Mouse (Mus musculus): ENCODE data around the gene Mbd5.

The Mbd5 gene

DNA sequence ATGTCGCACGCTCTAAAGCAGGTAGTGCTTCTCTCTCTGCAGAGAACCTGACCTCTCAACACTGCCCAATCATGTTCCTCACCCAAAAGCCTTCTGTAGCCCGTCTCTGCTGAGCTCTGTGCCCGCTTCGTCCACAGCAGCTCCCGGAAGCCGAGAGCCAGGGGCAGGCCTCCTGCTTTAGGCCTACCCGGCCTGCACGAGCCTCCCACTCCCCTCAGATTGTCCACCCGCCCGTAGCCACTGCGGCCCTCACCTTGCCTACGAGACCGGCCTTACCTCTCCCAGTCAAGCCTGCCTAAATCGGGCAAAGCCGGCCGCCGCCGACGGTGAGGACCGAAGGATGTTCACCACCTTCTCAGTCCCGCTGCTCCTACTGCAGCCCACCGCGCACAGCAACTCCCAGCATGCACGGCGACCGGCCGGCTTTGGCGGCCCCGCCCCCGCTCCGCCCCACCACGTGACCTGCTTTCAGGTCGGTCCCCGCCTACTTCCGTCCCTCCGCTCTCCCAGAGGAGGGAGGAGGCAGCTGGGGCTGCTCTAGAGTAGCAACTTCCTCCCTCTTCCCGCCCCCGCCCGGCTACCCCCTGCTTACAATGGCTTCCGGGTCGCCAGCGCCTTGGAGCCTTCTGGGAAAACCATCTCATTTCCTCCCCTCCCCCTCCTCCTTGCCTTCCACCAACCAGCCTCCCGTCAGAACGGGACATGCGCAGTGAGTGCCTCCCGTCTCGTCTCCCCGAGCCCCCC, at the start of gene Mbd5:
Gene Mbd5, plus strand, starts transcription at position 668 of the 744 bp plus-strand sequence.
- peak; percentile 99 for DNase-seq (ENCODE audit: low spot score)

DNA sequence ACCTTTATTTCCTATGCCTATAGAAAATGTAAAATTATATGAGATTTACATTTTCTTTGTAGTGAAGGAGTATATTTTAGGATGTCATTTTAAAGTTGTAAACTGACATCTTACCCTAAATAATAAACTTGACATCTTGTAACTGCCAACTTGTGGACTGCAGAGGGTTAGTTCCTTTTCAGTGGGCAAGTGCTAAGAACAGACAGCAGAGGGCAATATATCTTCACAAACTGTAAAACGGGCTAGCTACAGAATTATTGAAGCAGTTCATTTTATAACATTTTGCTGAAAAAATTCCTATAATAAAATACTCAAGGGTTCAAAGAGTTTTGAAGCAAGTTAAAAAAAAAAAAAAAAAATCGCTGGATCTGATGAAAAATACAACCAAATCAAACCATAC, 40.4 kb upstream of the Mbd5 start:
- no peak for DNase-seq (ENCODE audit: low spot score)

DNA sequence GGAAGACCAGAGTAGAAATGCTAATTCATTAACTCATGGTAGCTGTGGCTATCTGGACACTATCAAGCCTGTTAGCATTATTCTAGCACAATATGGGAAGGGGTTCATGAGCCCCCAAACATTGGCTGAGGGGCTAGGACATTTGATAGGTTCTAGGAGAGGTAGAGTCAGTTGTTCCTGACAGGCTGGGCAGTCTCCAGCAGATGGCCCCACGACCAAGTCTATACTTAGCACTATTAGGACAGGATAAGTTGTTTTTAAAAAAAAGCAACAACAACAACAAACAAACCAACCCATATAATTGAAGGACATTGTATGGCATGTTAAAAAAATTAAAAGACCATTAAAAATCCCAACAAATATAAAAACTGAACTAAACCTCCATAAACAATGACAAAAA, 35.1 kb upstream of the Mbd5 start:
- DNase-seq (ENCODE audit: low spot score), result no peak

DNA sequence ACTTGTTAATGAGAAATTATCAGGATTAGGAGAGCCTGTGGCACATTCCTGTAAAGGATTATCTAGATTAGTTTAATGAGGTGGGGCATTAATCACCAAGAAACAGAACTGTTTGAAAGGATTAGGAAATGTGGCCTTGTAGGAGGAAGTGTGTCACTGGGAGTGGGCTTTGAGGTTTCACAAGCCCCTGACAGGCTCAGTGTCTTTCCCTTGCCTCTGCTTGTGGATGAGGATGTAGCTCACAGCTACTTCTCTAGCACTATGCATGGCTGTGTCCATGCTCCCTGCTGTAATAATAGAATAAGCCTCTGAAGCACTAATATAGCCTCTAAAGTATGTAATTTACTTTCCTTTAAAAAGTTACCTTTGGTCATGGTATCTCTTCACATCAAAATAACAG, 33.5 kb upstream of the Mbd5 start:
- DNase-seq (ENCODE audit: low spot score), result no peak

DNA sequence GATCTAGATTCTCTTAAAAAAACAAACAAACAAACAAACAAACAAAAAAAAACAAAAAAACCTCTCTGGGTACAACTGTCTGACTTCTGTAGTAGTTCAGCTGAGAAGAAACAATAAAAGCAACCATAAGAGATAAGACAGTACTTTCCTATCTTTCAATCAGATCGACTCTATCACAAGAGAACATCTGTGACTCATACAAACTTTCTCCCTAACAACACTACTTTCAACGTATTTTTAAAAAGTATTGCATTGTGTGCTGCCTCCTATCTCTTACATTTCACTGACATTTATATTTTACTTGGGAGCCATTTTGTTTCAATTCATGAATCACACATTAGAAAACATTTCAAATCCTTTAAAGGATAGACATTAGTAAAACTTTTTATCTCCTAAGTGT, 14.2 kb upstream of the Mbd5 start:
- DNase-seq (ENCODE audit: low spot score), result no peak

DNA sequence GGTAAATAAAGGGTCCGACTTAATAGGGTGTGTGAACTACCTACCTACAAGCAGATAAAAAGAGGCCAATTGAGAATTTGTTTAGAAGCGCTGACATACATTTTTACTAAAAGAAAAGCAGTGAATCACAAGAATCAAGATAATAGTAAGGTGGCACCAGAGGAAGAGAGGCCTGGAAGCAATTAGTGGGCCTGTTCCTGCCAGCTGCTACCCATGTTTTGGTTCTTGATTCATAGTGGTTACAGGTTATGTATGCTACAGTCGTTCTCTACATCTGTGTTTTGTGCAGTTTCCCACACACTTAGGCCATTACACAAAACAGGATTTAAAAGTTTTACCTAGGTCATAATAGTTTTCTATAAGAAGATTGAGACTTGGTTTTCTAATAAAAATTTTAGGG, 1.5 kb upstream of the Mbd5 start:
- DNase-seq (ENCODE audit: low spot score), result no peak

DNA sequence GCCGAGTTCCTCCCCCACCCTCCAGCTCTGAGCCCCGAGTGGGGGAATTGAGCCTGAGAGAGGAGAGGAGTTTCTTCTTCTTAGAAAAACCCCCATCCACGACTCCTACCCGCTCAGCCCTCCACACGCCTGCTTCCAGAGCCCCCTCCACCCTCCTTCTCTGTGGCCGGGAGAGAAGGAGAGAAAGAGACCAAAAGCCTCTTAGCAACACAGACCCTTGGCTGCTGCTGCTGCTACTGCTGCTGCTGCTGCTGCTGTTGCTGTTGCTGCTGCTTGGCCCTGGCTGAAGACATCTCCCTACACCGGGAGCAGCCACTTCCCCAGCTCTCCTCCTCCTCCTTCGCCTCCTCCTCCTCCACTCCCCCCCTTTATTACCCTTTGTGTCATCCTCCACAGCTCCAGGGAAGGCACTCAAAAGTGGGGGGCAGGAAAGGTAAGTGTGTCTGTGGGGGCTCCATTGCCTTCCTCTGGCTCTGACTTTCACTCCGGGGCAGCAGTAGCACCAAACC, 489 bp downstream of the Mbd5 start:
- no peak for DNase-seq (ENCODE audit: low spot score)

DNA sequence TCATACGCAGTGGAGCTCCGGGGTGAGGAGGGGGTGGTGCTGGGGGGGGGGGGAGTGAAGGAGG, 776 bp downstream of the Mbd5 start, which contains the start of gene Orc4:
Gene Orc4, minus strand, starts transcription at position 26 of the 64 bp plus-strand sequence.
- DNase-seq (ENCODE audit: low spot score), result no peak

DNA sequence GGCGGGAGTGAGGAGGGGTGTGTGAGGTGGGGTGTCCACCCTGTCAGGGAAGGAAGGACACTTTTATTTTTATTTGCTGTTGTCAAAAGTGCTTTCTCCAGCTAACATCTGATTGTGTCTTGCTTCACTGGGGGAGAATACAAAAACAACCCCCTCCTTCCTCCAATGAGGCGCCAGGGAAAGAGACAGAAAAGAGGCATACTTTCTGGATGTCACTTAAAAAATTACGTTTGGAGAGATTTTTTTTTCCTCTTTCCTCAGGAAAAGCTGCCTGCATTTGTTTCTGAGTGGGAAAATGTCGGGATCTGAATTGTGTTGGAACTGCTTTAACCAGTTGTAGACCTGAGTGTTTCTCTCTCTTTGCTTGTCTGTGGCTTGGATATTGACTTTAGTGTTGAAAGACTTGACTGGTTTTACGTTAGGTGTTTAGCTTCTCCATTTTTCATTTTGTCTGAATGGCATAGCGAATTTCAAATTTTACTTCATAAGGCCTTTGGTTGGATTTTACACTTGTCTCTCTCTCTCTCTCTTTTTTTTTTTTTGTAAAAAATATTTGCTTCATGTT, 1.1 kb downstream of the Mbd5 start:
- no peak for DNase-seq (ENCODE audit: low spot score)

DNA sequence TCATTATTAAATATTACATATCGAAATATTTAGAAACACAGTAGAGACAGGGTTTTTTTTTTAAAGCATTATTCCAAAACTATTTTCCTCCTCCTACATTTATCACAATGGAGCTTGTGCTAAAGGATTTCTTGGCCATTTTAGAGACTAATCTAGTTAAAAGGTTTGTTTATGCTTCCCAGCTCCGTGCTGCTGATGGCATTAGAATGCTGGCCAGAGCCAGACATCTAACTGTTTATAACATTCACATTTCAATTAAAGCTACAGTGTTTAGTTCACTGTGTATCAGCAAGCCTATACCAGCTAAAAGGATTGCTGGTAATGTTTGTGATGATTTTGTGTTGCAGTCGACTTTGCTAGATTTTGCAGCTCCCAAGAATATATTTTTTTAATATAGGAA, 7.3 kb downstream of the Mbd5 start:
- no peak for DNase-seq (ENCODE audit: low spot score)

DNA sequence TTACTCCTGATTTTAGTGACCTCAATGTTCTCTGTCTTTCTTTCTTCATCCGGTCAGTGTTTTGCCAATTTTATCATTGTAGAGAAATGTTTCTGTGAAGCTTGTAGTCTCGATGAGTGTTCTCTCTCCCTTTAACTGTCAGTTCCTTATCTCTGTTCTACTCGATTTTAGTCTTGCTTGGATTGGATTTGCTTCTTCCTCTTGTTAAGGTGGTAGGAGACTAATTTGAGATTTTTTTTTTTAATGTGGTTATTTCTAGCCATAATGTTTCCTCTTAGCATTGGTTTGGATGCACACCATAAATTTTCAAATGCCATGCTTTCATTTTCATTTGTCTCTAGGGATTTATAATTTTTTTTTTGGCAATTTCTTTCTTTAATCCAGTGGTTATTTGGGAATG, 29.6 kb downstream of the Mbd5 start:
- no peak for DNase-seq (ENCODE audit: low spot score)

DNA sequence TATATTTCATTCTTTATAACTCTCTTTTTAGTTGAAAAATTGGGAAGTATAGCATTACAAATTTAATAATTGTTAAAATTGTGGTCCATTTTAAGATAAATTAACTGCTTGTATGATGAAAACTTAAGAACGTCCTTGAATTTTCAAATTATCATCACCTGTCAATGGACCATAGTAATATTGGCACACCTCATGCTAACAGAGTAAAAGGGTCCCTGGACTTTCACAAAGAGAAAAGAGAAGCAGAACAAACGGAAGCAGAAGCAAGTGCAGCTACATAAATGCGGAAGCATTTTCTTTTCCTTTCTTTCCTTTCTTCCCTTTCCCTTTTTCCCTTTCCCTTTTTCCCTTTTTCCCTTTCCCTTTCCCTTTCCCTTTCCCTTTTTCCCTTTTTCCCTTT, 41.0 kb downstream of the Mbd5 start:
- DNase-seq (ENCODE audit: low spot score), result no peak

DNA sequence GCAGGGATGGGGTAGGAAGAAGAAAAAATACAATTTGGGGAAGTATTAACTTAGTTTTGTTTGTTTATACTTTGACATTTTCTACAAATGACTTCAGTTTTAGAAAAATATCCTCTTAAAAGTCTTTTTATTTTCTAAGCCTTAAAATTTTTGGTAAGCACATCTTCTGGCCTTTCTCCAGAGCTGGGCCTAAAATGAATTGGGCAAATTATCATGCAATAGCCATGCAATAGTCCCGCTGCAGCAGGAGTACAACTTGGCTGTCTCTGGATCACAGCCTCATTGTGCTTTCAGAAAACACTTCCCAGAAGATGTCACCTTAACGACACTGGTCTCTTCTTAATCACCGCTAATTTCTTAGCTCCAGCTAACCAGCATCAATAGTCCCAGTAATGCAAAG, 91.2 kb downstream of the Mbd5 start:
- no peak for DNase-seq (ENCODE audit: low spot score)

DNA sequence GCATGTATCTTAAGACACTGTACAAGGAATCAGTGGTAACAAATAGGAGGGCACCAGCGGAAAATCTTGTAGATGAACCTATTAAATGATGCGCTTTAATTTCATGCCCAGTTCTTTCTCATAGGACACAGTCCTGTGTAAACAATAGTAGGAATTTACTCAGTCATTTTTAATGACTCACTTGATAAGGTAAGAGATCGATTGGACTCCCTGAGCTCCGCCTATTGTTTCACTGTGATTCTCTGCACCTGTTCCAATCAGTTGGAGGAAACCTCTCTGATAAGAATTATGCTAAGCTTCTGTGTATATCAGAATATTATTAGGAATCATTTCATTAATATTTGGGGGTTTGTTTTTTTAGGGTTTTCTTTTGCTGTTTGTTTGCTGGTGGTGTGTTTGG, 100.7 kb downstream of the Mbd5 start:
- DNase-seq (ENCODE audit: low spot score), result no peak

DNA sequence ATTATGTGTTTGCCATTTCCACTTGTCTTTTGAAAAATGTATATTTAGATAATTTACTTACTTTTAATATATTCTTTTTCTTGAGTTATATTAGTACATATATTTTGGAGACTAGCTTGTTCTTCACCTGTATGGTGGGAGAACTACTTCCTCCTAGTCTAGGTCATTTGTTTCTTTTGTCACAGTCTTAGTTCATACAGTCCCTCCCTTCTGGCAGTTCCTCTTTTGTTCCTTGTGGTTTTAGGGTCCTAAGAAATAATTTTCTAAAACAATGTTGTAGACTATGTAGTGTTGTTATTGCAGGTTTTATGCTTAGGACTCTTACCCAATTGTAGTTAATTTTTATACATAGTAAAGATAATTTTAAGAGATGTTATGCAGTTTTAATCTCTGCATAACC, 118.6 kb downstream of the Mbd5 start:
- DNase-seq (ENCODE audit: low spot score), result no peak

DNA sequence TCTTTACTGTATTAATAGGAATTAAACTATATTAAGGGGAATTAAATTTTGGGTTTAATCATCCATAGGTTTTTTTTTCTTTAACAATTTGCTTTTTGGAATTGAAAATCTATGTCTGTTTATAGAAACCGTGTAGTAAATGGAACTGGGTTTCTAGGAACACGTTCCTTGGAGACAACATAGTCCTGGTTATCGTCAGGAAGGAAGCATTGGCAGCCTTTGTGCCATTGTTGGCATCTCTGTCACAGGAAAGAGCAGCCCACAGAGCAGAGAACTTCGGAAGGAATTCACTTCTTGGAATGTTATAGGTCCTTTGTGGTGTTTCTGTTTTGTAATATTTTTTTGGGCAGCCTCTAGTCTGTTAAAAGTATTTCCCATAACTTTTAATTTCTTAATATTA, 135.7 kb downstream of the Mbd5 start:
- no peak for DNase-seq (ENCODE audit: low spot score)

DNA sequence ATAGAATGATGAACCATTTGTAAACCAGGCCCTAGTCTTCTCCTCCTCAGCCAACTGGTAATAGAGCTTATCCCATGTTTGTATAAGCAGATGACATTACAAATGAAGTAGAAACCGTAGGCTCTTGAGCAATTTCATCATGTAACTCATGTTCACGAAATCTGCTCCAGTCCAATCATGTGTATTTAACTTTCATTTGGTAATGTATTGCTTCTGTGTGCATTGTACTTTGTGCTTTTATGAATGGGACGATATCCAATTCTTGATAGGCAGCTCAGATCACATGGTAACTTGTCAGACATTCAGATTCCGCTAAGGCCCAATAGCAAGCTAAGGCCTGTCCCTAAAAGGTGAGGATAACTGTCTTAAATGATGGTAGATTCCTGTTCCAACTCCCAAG, 141.5 kb downstream of the Mbd5 start:
- DNase-seq (ENCODE audit: low spot score), result no peak

DNA sequence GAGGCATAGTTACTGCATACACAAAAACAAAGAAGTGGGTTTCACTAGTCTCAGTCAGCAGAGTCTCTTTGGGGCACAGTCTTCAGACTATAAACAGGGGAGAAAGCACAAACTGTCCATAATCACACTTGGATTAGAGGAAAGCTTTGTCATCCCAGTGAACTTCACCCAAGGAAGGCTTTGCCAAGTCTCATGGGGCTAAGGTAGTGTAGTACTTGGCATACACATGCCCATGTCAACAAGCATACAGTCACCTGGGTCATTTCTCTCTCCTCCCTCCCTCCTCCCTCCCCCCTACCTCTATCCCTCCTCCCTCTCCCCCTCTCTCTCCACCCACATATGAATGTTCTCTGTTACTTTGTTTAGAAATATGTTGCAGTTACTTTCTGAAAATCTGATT, 147.5 kb downstream of the Mbd5 start:
- DNase-seq (ENCODE audit: low spot score), result no peak

DNA sequence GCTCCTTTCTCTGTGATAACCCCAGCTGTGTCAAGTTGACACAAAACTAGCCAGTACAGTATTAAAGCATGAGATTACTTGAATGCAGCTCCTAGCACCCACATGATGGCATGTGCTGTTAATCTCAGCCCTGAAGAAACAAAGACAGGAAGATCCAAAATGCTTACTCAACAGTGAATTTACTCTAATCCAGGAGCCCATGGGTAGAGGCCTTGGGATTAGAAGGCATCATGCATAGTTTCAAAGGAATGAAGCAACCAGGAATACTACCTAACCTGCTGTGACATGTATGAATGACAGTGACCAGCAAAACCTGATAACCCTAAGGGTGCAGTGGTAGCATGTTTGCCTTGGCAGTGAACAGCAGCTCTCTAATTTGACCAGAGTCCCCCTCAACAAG, 159.6 kb downstream of the Mbd5 start:
- DNase-seq (ENCODE audit: low spot score), result no peak

DNA sequence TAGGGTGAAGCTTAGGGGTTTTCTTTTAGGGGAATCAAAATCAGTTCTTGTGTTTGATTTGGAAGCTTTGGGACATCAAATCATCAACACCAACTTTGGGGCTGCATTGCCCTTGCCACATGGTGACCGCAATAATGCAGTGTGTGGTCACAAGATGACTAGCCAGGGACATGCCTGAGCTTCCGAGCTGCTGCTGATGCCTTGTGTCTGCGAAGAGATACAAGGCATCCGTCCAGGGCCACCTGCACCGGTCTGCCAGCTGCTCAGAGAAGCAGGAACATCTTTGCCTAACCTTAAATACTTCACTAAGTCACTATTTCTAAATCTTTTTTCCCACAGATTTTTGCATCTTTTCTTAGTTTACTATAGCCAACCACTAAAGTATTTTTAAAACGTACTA, 170.6 kb downstream of the Mbd5 start:
- no peak for DNase-seq (ENCODE audit: low spot score)

DNA sequence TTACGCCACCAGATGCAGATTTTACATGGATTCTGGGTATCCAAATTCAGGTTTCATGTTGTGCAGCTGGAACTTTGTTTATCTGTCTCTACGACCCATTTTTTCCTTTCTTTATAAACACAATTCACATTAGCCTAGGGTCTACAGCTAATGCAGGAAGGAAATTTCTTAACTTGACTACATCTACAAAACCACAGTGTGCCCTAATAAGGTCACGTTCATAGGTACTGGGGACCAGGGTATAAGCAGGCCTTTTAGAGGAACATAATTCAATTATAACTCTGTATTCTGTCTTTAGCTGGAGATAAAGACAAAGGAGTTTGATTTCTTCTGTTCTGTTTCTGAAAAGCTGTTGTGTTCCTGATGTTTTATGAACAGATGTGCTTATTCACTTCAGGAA, 172.3 kb downstream of the Mbd5 start:
- DNase-seq (ENCODE audit: low spot score), result no peak

DNA sequence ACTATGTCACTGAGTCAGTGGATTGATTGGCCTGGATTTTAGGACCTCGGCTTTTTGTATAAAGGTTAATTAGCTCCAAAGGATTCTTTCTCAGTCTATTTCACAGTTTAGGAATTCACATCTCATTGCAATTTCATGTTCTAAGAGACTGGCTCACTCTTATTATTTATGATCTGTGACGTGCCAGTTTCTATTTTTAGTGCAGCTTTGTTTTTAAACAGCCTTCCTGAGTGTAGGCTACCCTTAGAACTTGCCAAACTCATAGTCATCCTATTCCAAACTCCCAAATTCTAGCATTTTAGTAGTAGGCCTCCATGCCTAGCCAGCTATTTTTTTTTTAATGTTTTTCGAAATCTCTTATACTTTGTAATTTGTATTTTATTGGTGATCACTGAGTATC, 192.9 kb downstream of the Mbd5 start:
- DNase-seq (ENCODE audit: low spot score), result no peak

DNA sequence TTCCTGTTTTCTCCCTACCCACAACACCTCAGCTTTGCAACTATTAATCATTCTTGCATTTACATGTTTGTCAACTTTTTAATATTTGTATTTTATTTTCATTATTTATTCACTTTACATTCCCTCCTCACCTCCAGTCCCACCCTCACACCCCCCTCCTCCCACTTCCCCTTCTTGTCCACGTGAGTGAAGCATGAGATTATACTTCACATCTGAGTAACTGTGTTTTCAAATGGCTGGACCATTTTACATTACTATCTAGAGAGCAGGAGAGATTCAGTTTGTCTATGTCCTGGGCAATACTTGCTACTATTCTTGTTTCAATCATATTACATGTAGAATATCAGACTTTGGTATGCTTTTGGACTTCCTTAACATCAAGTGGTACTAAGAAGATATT, 204.3 kb downstream of the Mbd5 start:
- no peak for DNase-seq (ENCODE audit: low spot score)

DNA sequence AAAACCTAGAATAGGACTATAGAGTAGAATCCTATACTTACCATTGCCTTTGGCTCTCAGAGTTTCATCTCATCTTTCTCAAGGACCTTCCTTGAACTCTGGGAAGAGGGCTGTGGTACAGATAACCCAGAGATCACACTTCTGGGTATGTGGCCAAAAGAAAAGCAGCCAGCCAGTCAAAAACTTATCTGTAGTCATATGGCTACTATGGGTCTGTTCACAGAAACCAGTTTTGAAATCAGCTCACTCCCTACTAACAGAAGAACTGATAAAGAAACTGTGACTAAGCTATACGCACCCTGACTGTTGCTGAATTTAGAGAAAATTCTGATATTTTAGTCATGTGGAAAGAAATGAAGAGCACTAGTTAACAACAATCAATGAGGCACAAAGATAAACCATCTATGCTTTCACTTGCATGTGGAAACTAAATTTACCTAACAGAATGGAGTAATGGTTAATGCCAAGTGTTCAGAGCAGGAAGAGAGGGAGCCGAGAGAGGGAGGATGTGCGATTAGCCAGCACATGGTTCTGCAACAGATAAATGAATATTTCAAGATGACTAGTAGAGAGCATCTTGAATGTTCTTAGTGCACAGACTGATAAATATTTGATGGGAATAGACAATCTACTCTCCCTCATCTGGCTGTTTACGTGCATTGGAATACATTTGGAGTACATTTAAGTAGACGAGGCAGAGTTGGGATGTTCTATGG, 211.1 kb downstream of the Mbd5 start:
- no peak for DNase-seq (ENCODE audit: low spot score)
